Mouse (Mus musculus): ENCODE data around the gene Arhgef40.

Arhgef40 gene

GRCm38 (mm10) chr14:52003981-52004495, 19.5 kb downstream of the Arhgef40 start:
- no peak for DNase-seq (ENCODE audit: low spot score)

- DNase-seq (ENCODE audit: low spot score), result no peak
Observed at GRCm38 (mm10) chr14:52005141-52005540, 20.6 kb downstream of the Arhgef40 start.

- DNase-seq (ENCODE audit: low spot score), result no peak
Observed at GRCm38 (mm10) chr14:52005616-52006015, 21.1 kb downstream of the Arhgef40 start.

- no peak for DNase-seq (ENCODE audit: low spot score)
Observed at GRCm38 (mm10) chr14:52006241-52006640, 21.7 kb downstream of the Arhgef40 start.

- no peak for DNase-seq (ENCODE audit: low spot score)
Observed at GRCm38 (mm10) chr14:52006771-52007170, 22.3 kb downstream of the Arhgef40 start.

GRCm38 (mm10) chr14:52008321-52009203, 24.0 kb downstream of the Arhgef40 start:
- DNase-seq (ENCODE audit: low spot score), result peak; percentile 90

- no peak for DNase-seq (ENCODE audit: low spot score)
Observed at GRCm38 (mm10) chr14:52009361-52009760, 24.8 kb downstream of the Arhgef40 start.

- DNase-seq (ENCODE audit: low spot score), result no peak
Observed at GRCm38 (mm10) chr14:52009841-52010240, 25.3 kb downstream of the Arhgef40 start.

- DNase-seq (ENCODE audit: low spot score), result no peak
Observed at GRCm38 (mm10) chr14:52010446-52011111, 26.1 kb downstream of the Arhgef40 start.

GRCm38 (mm10) chr14:52011683-52012082, 27.2 kb downstream of the Arhgef40 start:
- no peak for DNase-seq (ENCODE audit: low spot score)

- DNase-seq (ENCODE audit: low spot score), result no peak
Observed at GRCm38 (mm10) chr14:52012085-52012484, 27.6 kb downstream of the Arhgef40 start.

GRCm38 (mm10) chr14:52012553-52012952, 28.0 kb downstream of the Arhgef40 start:
- no peak for DNase-seq (ENCODE audit: low spot score)

GRCm38 (mm10) chr14:52013021-52013610, 28.6 kb downstream of the Arhgef40 start:
- no peak for DNase-seq (ENCODE audit: low spot score)

- DNase-seq (ENCODE audit: low spot score), result no peak
Observed at GRCm38 (mm10) chr14:52013771-52014219, 29.3 kb downstream of the Arhgef40 start.

- DNase-seq (ENCODE audit: low spot score), result no peak
Observed at GRCm38 (mm10) chr14:52014271-52014760, 29.8 kb downstream of the Arhgef40 start.

GRCm38 (mm10) chr14:52014761-52015311, 30.3 kb downstream of the Arhgef40 start:
- DNase-seq (ENCODE audit: low spot score), result peak; percentile 80

- DNase-seq (ENCODE audit: low spot score), result no peak
Observed at GRCm38 (mm10) chr14:52015445-52016100, 31.1 kb downstream of the Arhgef40 start, which contains the start of gene Tmem253. Gene Tmem253, plus strand, starts transcription at chr14:52015658.

GRCm38 (mm10) chr14:52016625-52017405, 32.3 kb downstream of the Arhgef40 start:
- DNase-seq (ENCODE audit: low spot score), result no peak

GRCm38 (mm10) chr14:52017662-52018061, 33.1 kb downstream of the Arhgef40 start:
- no peak for DNase-seq (ENCODE audit: low spot score)

GRCm38 (mm10) chr14:52018248-52019050, 33.9 kb downstream of the Arhgef40 start:
- no peak for DNase-seq (ENCODE audit: low spot score)

All from urinary bladder, postnatal 14 days (tissue).